Mouse (Mus musculus): ENCODE results near the gene 1700067K01Rik.

The 1700067K01Rik gene

DNA sequence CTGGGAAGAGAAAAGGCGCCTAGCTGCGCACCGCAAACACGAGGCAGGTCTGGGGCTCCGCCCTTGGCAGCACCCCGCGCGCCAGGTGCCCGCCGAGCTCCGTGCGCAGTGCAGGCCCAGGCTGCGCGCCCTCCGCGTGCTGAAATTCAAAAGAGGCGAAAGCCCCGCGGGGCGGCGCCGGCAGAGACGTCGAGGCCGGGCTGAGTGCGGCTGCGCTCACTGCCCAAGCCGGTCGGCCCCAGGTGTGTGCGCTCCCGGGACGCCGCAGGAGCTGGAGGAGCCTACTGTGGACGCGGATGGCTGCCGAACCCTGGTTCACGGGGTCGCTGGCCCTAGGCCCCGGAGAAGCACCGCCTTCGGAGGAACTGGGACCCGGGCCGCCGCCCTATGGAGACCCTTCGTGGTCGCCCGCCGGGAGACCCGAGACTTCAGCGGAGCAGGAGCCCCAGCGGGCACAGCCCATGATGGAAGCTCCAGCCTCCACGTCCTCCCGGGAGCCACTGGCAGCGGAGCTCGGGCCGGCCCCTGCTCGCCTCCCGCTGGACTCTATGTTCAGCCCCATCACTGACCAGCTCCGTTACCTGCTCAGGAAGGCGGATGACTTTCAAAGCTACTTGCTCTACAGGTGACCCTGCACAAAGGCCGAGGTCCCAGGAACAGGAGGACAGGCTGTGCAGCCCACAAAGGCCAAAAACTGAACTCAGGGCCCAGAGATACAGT, at the start of gene 1700067K01Rik:
1700067K01Rik (plus strand) TSS at position 222 of the 720 bp plus-strand sequence.
- DNase-seq (ENCODE audit: low read depth, low spot score): peak; percentile 75

DNA sequence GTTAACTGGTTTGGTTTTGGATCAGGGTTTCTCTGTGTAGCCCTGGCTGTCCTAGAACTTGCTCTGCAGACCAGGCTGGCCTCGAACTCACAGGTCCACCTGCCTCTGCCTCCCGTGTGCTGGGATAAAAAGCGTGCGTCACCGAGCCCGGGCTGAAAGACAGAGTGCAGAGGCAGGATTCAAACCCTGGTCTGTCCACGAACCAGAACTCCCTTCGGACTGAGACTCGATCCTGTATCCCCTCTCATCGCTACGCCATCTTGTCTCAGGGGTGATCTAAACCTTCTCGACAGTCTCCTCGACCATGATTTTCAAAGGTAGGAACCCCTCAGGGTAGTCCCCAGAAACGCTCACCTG, 46.6 kb upstream of the 1700067K01Rik start:
- no peak for DNase-seq (ENCODE audit: low read depth, low spot score)

DNA sequence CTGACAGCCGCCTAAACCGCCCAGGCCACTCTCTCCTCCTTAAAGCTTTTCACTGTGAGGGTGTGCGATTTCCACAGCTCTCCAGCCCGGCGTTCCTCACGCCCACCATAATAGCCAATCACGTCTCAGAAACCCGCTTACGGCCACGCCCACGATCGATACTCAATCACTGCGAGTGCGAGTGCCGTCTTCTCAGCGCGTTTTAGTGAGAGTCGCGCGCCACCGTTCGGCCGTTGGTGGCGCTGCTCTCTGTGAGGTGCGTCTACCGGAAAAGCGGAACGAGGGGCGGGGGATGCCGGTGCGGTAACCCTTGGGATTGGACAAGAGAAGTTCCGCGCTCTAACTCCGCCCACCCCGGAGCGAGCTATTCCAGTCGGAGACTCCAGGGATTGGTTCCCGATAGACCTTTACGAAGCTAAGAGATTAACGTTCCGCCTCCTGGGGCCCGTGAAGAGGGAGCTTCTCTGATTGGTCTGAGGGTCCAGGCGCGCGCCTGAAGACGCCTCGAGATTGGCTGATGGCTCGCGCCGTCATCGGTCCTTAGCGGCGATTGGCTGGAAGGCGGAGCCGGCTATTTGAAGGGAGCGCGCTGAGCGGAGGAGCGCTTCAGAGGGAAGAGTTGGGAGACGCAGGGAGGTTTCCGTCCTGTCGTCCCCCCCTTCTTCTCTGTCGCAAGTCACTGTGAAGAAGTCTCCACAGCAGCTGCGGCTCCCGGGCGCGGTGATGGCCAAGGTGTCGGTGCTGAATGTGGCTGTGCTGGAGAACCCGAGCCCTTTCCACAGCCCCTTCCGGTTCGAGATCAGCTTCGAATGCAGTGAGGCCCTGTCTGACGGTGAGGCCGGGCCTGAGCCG, 46.0 kb upstream of the 1700067K01Rik start, which contains the start of the genes Gm10644 and Asf1b:
Gm10644 (minus strand) TSS at position 100 of the 852 bp plus-strand sequence.
Asf1b (plus strand) TSS at position 402 of the 852 bp plus-strand sequence.
- DNase-seq (ENCODE audit: low read depth, low spot score): peak; percentile 100

DNA sequence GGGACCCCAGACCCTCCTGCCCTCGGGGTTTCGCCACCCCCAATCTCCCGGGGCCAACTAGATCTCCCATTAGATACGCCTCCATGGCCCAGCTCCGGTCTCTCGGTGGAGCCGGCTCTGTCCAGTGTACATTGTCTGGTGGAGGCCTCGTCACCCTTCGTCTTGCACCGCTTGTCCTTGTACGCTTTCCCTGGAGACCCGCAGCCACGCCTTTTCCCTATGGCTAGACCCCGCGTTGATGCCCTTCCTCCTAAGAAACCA, 45.4 kb upstream of the 1700067K01Rik start:
- DNase-seq (ENCODE audit: low read depth, low spot score): no peak

DNA sequence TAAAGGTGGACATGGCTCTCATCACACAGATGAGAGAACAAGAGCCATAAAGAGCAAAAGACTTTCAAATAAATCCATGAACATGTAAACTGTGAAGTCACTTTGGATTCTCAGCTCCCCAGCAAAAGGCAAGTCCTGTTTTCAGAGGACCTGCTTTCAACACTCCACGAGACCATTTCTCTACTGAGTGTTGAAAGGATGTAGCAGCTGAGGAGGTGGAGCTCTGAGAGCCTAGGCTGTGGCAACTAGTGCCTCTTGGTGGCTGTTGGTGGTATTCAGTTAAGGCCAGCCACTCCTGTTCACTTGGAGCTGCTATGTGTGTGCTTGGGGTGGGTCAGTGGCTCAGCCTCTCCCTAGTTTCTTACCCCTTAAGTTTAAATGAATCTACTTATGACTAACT, 44.5 kb upstream of the 1700067K01Rik start:
- DNase-seq (ENCODE audit: low read depth, low spot score): peak; percentile 74

DNA sequence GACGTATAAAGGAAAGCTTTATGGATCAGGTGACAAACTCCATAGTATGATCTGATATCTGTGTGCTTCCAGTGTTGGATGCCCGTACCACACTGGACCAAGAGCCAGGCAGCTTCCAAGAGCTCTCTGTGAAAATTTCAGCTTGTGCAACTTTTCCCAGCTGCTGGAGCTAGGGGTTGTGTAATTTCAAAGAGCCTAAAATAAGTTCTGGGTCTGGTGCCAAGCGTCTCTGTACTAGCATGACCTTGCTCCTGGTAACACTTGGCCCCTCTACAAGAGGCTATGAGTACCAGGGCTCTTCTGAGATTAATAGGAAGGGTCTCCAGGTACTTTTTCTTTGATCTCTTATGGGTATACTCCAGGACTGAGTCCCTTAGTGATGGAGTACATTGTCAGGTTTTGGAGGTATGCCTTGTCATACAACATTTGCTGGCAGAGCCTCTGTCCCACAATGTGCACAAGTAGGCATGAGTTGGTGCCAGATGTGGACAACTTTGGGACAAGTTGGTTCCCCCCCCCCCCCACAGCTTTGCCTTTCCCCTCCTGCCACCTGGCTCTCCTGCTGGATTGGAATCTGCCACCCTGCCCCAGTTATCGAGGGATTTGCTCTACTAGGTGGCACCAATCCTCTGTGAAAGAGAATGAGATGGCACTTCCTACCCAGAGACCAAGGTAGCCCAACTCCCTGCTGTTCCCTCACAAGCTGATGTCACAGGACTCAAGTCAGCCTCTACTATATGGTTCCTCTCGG, 37.1 kb upstream of the 1700067K01Rik start:
- DNase-seq (ENCODE audit: low read depth, low spot score): no peak

- no peak for DNase-seq (ENCODE audit: low read depth, low spot score)
Observed at GRCm38 (mm10) chr8:83967701-83968100, 33.6 kb upstream of the 1700067K01Rik start.

DNA sequence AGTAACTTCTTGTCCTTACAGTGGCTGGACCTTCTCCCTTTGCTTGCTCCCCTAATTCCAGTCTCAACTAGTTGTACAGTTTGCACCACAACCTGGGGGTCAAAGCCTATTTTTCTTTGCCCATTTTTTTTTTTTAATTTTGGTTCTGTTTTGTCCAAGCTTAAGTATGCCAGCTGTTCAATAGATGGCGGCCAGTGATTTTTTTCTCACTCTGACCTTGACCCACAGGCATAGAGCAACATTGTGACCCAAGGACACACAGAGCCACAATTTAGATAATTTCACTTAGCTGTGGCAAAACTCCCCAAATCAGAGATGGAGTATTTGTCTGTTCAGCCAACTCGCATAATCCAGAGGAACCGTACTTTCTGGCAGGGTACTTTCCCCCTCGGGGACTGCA, 30.2 kb upstream of the 1700067K01Rik start:
- DNase-seq (ENCODE audit: low read depth, low spot score): no peak

GRCm38 (mm10) chr8:83971661-83972060, 29.6 kb upstream of the 1700067K01Rik start:
- no peak for DNase-seq (ENCODE audit: low read depth, low spot score)

DNA sequence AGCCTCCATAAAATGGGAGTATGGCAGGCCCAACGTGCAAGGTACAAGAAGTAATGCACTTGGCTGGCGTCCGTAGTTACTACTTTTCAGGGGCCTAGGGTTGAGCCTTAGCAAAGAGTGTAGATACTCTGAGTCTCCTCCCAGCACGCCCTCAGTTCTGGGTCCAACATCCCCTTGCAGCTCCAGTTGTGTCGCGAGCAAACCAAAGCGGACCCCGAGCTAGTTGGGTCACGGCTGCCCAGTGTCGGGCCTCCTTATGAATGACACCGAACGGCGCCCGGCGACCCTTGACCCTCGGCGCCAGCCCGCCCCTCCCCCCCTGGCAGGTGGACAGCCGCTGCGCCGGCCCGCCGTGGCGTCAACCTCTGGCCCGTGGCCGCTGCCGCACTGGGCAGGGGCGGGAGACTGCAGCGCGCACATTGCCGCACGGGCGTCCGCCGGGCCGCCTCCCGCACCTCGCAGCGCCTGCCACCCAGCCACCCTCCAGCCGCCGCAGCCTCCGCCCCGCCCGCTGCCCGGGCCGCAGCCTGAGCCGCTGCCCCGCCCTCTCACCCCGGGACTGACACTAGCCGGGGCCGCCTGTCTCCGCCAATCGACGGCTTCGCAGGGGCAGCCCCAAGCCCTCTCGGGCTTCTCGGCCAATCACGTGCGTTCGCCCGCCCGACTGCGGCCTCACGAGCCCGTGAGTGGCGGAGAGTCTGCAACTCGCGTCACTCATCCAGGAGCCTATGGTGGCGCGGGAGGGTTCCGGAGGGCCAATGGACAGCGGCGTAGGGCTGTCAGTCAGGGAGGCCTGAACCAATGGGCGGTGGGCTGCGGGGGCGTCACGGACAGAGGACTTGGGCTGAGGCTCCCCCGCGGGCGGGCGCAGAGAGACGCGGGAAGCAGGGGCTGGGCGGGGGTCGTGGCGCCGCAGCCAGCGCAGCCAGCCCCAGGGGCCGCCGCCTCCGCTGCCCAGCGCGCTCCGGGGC, 28.9 kb upstream of the 1700067K01Rik start, which contains the start of gene Prkaca:
Prkaca (plus strand) TSS at position 844 of the 971 bp plus-strand sequence.
- DNase-seq (ENCODE audit: low read depth, low spot score): peak; percentile 100

DNA sequence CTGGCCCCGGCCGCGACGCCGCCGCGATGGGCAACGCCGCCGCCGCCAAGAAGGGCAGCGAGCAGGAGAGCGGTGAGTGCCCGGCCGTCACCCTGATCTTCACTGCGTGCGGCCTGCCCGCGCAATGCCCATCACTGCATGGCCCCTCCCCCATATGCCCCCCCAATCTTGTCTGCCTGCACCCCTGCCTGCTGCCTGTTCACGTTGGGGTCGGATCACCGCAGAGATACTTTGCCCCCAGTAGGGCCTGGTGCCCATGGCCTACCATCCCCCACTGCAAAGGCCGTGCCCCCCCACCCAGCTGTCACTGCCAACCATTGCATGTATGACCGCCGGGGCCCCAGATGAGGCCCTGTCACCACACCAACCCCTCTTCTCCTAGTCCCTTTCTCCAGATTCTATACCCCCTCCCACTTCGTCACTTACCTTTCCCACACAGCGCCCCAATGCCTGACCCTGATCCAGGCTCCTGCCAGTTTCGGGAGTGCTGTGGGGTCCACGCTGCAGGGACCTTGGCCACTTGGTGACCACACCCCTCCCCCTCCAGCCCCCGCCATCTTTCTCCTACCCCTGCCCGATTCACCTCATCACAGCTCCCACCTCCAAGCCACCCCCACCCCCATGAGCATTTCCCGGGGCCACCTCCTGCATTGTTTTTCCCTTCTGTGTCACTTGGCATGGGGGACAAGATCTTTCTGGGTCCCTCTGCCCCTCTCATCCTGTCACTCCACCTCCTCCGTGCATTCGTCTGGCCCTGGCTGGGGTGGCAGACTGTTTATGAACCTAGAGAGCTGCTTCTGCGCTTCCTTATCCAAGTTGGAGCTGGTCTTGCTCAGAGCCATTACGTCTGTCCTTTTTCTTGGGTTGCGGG, 27.9 kb upstream of the 1700067K01Rik start:
- peak; percentile 18 for DNase-seq (ENCODE audit: low read depth, low spot score)

DNA sequence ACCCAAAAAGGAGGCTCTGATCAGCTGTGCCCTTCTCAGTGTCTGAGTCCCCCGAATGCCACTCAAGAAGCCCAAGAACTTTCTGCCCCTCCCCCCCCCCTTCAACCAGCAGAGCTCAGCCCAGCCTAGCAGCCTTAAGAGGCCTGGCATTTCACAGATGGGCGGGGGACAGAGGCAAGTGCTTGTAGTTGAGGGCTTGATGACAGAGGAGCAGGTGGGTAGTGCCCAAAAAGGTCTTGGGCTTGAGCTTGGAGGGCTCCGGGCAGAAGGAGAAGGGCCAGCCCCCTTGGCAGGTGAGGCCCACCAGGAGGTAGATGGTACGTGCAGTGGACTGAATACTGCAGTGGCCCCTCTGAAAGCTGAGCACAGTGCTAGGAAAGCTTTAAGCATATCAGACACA, 26.8 kb upstream of the 1700067K01Rik start:
- DNase-seq (ENCODE audit: low read depth, low spot score): no peak

DNA sequence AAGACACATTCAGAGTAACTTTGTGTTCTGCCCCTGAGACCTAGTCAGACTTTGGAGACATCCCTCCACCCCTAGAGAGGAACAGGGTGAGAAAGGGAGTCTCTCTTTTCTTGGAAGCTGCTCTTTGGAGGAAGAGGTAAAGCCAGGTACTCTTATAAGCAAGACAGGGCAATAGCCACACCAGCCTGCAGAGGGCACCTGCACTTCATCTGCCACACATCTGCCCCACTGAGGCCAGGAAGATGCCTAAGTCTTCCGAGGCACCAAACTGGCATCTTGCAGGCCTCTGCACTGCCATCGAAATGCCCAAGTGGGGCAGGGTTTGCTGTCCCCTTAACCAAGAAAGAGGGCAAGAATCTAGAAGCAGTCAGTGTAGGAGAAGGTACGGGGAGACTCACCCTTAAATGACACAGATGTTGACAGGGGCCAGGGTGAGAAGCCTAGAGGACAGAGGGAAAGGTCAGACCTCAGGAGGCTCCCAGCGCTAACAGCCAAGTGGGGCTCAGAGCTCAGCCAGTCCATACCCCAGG, 25.1 kb upstream of the 1700067K01Rik start:
- DNase-seq (ENCODE audit: low read depth, low spot score): no peak

DNA sequence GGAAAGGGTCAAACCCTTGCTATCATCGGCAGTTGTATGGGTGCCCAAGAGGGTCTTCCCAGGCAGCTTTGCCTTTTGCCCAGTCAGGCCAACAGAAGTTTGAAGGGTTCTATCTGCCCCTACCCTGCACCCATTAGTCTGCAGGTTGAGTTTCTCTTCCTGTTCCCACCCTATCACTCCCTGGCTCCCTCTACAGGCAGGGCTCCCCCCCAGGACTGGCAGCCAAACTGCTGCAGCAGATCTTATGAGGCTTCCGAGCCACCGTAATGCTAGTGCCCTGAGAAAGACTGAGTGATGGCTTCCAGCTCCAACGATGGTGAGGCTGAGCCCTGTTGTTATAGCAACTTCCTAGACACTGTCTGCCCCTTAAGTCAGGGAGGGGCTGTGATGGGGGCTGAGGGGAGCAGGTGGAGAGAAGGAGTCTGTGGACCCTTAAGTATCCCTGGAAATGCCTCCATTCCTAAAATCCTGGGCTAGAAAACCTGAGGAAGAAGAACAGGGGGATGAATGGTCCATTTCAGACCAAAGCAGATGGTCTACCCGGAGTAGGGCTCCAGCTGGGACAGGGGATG, 24.4 kb upstream of the 1700067K01Rik start:
- no peak for DNase-seq (ENCODE audit: low read depth, low spot score)

DNA sequence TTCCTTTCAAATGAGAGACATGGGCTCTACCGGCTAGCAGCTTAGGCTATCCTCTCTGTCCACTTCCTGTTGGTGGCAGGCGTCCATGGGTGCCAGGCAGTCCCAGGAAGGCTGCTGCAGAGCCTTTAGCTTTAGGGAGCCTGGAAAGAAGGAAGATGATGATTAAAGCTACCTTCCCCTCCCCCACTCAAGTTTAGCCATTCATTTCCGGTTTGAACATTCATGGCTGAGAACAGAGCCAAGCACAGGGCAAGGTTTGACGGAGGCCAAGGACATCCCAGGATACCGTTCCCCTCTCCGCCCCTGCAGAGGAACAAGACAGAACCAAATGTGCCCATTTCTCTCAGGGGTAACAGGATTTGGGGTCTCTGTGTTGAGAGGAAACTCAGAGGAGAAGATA, 23.7 kb upstream of the 1700067K01Rik start:
- DNase-seq (ENCODE audit: low read depth, low spot score): no peak

- DNase-seq (ENCODE audit: low read depth, low spot score): no peak
Observed at GRCm38 (mm10) chr8:83978200-83978599, 23.1 kb upstream of the 1700067K01Rik start.

DNA sequence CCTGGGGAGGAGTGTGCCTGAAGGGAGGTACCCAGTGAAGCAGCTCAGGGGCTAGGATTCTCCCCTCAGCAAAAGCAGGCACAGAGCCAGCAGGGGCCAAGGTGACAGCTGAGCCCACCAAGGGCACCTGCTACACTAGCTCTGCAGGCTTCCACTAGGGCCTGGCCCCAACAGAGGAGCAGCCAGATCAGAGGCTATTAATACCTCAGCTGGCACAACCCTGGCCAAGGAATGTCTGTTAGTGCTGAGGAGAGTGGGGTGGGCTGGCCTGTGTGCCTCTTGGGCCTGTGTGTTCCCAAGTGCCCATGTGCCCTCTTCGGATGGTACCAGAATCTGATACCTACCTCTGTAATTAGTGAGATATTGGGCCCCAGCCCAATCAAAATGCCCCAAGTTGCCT, 21.1 kb upstream of the 1700067K01Rik start:
- no peak for DNase-seq (ENCODE audit: low read depth, low spot score)

DNA sequence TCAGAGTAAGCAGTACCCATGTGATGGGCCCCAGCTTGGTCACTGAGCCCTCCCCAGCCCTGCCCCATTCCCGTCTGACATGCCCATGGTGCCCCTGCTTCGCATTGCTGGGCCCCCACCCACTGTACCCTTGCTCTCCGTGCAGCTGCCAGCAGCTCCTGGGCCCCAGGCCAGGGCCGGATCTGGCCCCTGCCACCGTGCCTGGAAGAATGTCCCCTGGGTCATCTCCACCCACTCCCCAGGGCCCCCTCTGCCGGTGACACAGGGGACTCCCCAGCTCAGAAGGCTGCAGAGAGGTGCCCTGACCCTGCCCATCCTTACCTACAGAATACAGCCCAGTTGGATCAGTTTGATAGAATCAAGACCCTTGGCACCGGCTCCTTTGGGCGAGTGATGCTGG, 20.5 kb upstream of the 1700067K01Rik start:
- no peak for DNase-seq (ENCODE audit: low read depth, low spot score)

GRCm38 (mm10) chr8:83981533-83981932, 19.8 kb upstream of the 1700067K01Rik start:
- no peak for DNase-seq (ENCODE audit: low read depth, low spot score)

Data from ZHBTc4 (cell line).